Mouse (Mus musculus) forelimb bud, embryonic 11.5 days (tissue): ENCODE measurements around the gene R3hdm1.
A peak's percentile ranks its signal among the peaks of the same experiment; 100 is the strongest.

ENCODE experiments used
- DNase-seq: peaks from one replicate; pipeline ENCODE4 v3.0.0-alpha.2; 2012; ENCODE audit warnings: low read depth, low spot score

R3hdm1 gene

GRCm38 (mm10) chr1:128102641-128103461 lies at the start of gene R3hdm1, which contains the start of gene Zranb3:
Gene R3hdm1 (plus strand): TSS chr1:128103301.
Gene Zranb3 (minus strand): TSS chr1:128103047.
- DNase-seq, result peak; percentile 100

- DNase-seq, result no peak
These were observed 45.8 kb upstream of the R3hdm1 start for GRCm38 (mm10) chr1:128057269-128057668.

- DNase-seq, result no peak
These were observed 44.5 kb upstream of the R3hdm1 start for GRCm38 (mm10) chr1:128058625-128059024.

GRCm38 (mm10) chr1:128060655-128061344 lies 42.3 kb upstream of the R3hdm1 start:
- DNase-seq, result no peak

GRCm38 (mm10) chr1:128061401-128061800 lies 41.7 kb upstream of the R3hdm1 start:
- DNase-seq, result no peak

- DNase-seq, result no peak
These were observed 40.9 kb upstream of the R3hdm1 start for GRCm38 (mm10) chr1:128062167-128062566.

GRCm38 (mm10) chr1:128064716-128065115 lies 38.4 kb upstream of the R3hdm1 start:
- no peak for DNase-seq

GRCm38 (mm10) chr1:128068945-128069397 lies 34.1 kb upstream of the R3hdm1 start:
- DNase-seq, result no peak

- no peak for DNase-seq
These were observed 33.1 kb upstream of the R3hdm1 start for GRCm38 (mm10) chr1:128070003-128070402.

- no peak for DNase-seq
These were observed 30.1 kb upstream of the R3hdm1 start for GRCm38 (mm10) chr1:128073051-128073450.

GRCm38 (mm10) chr1:128076791-128077479 lies 26.2 kb upstream of the R3hdm1 start:
- DNase-seq, result no peak

GRCm38 (mm10) chr1:128077788-128078187 lies 25.3 kb upstream of the R3hdm1 start:
- no peak for DNase-seq

GRCm38 (mm10) chr1:128078646-128079045 lies 24.5 kb upstream of the R3hdm1 start:
- no peak for DNase-seq

GRCm38 (mm10) chr1:128080936-128081696 lies 22.0 kb upstream of the R3hdm1 start:
- DNase-seq, result no peak

GRCm38 (mm10) chr1:128081873-128082272 lies 21.2 kb upstream of the R3hdm1 start:
- no peak for DNase-seq

GRCm38 (mm10) chr1:128082800-128083199 lies 20.3 kb upstream of the R3hdm1 start:
- no peak for DNase-seq

GRCm38 (mm10) chr1:128094686-128095085 lies 8.4 kb upstream of the R3hdm1 start:
- DNase-seq, result no peak

GRCm38 (mm10) chr1:128098309-128098708 lies 4.8 kb upstream of the R3hdm1 start:
- no peak for DNase-seq

- DNase-seq, result no peak
These were observed 855 bp upstream of the R3hdm1 start for GRCm38 (mm10) chr1:128102251-128102640.

GRCm38 (mm10) chr1:128103520-128104088 lies 503 bp downstream of the R3hdm1 start:
- DNase-seq, result peak; percentile 38
